Mouse (Mus musculus): ENCODE data around the gene Dyrk2. TPM values are rescaled to one million over a fixed set of nuclear protein-coding genes. Genes with fewer than 3 reads are reported as not detected.

Gene Dyrk2
- polyA plus RNA-seq, 1 experiment from 2014 or later = 11.3 TPM

DNA sequence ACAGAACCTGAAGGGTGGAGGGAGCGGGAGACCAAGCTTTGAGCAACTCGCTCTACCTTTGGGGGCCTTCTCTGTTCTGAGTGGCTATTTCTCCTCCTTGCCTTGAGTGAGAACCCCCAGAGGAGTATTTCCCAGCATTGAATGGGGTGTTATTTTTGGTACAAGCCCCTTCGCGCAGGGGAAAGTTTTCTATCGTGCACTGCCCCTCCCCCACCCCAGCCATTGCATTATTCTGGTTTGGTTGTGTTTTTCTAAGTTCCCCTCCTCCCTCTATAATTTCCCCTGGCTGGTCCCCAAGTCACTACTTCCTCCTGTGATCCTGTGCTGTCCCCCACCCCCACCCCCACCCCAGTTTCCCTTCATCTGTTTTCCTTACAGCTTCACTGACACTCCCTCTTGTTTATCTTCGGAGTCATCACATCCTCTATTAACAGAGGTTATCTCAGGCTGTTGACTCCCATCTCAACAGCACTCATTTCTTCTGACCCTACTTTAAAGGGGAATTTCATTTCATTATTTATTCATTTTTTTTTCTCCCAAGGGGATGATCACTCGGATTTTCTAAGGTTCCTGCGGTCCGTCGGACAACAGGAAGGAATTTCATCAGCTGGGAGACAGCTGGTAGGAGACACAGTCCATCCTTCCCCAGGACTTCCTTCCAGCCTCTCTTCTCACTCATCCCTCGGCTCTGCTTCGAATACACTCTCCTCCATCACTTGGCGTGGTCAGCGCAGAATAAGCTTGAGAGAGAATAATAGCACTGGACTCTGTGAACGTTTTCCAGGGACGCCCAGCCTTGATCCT is 58.9 kb downstream of the Dyrk2 start:
- Histone ChIP-seq H3K9me3 (ENCODE audit: control insufficient read depth, low read length) (no peaks in the 10 kb centered on the region), H3K4me2 (ENCODE audit: low read depth, severe bottlenecking) (no peak overlapping the region), H3K36me3 (ENCODE audit: control insufficient read depth, insufficient read depth, low read length) (no peaks in the 10 kb centered on the region), H3K9ac (ENCODE audit: low read length) (no peak overlapping the region), H3K27me3 (ENCODE audit: control insufficient read depth, insufficient read depth, low read length) (no peaks in the 10 kb centered on the region), H3K4me1 (ENCODE audit: control insufficient read depth, insufficient read depth, low read length) (no peaks in the 10 kb centered on the region), H3K4me3 (ENCODE audit: low read depth, low read length) (no peak overlapping the region), H3K27ac (replicated peaks; ENCODE audit: low read depth, low read length) (no peak overlapping the region)
- no peak for DNase-seq (ENCODE audit: low spot score)
- 62% methylated on average over 16 of the region's 16 CpGs for WGBS
- ATAC-seq (ENCODE audit: insufficient number of reproducible peaks, low FRiP score, low TSS enrichment, low read depth) = no peak

All from limb, embryonic 11.5 days (tissue).